Mouse (Mus musculus): ENCODE measurements around the gene Dpagt1. TPM values are rescaled to one million over a fixed set of nuclear protein-coding genes. Genes with fewer than 3 reads are reported as not detected.

Dpagt1 gene
- polyA plus RNA-seq, 1 experiment from 2014 or later, result 32.5 TPM

DNA sequence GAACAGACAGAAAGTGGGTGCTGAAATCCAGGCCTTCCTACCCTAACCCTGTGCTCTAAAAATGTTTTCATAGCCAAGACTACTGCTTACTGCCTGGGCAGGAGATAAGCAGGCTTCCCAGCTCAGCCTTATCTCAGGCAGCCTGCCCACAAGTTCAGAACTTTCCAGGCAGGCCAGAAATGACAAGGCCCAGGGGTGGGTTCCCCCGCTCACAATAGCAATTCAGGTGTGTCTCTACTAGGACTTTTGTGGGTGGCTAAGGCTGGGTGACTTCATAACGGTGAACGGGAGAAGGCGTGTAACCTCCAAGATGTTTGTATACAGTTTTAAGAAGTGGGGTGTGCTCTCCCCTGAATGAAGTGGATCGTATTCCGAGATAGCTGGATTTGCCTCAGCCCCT lies 17.5 kb downstream of the Dpagt1 start:
- peaks cover 5% of the 10 kb centered on the region for H3K4me1 ChIP-seq (ENCODE audit: control insufficient read depth, insufficient read depth, low read depth, low read length)
- peak overlapping the region; percentile 77 for H3K4me3 ChIP-seq (ENCODE audit: low read length)
- H3K27ac ChIP-seq (ENCODE audit: low read depth, low read length), result peak overlapping the region; percentile 99
- peak overlapping the region; percentile 80 for H3K9ac ChIP-seq (ENCODE audit: low read depth, low read length)
- 16% methylated on average over 6 of the region's 6 CpGs for WGBS
- H3K27me3 ChIP-seq (replicated peaks; ENCODE audit: control insufficient read depth, insufficient read depth, low read length), result no peaks in the 10 kb centered on the region
- H3K9me3 ChIP-seq (ENCODE audit: control insufficient read depth, low read length), result no peaks in the 10 kb centered on the region
- H3K4me2 ChIP-seq (ENCODE audit: low read length), result peak overlapping the region; percentile 55
- H3K36me3 ChIP-seq (ENCODE audit: control insufficient read depth, insufficient read depth, low read length), result peaks cover 12% of the 10 kb centered on the region
- ATAC-seq, result peak; percentile 4

DNA sequence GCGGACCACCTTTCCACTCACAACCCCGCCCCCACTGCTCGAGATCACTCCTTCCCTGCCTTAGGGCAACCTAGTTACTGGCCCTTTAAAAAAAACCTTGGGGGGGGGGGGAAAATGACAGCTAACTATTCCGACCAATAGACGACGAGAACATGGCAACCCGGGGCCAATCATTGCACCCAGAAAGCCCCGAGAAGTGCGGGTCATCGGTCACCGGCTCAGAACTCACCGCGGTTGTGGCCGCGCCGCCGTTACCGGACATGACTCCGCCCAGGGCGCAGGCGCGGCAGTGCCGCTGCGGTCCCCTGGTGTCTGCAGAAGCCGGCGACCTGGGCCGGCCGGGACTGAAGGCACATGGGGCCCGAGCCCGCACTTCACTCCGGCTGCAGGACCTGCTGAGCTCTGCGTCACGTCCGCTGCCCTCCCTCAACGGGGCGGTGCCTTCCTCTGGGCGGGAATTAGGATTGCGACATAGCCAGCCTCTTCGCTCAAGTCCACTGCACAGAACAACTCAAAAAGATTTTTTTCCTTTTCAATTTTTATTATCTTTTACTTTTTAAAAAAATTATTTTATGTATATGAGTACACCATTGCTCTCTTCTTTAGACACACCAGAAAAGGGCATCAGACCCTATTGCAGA lies 18.1 kb downstream of the Dpagt1 start, which contains the start of gene Hmbs:
TSS of gene Hmbs (minus strand) at position 448 of the 641 bp plus-strand sequence.
- H3K27ac ChIP-seq (ENCODE audit: low read depth, low read length), result peak within 1 kb of the TSS; percentile 99
- H3K36me3 ChIP-seq (ENCODE audit: control insufficient read depth, insufficient read depth, low read length), result peaks cover 18% of the 10 kb centered on the region
- peak within 1 kb of the TSS; percentile 55 for H3K4me2 ChIP-seq (ENCODE audit: low read length)
- H3K27me3 ChIP-seq (replicated peaks; ENCODE audit: control insufficient read depth, insufficient read depth, low read length), result no peaks in the 10 kb centered on the region
- peak; percentile 97 for ATAC-seq
- no peaks in the 10 kb centered on the region for H3K9me3 ChIP-seq (ENCODE audit: control insufficient read depth, low read length)
- H3K4me1 ChIP-seq (ENCODE audit: control insufficient read depth, insufficient read depth, low read depth, low read length), result peaks cover 5% of the 10 kb centered on the region
- H3K4me3 ChIP-seq (ENCODE audit: low read length), result peak within 1 kb of the TSS; percentile 77
- under 1% methylated on average over 39 of the region's 39 CpGs for WGBS
- H3K9ac ChIP-seq (ENCODE audit: low read depth, low read length), result peak within 1 kb of the TSS; percentile 80

DNA sequence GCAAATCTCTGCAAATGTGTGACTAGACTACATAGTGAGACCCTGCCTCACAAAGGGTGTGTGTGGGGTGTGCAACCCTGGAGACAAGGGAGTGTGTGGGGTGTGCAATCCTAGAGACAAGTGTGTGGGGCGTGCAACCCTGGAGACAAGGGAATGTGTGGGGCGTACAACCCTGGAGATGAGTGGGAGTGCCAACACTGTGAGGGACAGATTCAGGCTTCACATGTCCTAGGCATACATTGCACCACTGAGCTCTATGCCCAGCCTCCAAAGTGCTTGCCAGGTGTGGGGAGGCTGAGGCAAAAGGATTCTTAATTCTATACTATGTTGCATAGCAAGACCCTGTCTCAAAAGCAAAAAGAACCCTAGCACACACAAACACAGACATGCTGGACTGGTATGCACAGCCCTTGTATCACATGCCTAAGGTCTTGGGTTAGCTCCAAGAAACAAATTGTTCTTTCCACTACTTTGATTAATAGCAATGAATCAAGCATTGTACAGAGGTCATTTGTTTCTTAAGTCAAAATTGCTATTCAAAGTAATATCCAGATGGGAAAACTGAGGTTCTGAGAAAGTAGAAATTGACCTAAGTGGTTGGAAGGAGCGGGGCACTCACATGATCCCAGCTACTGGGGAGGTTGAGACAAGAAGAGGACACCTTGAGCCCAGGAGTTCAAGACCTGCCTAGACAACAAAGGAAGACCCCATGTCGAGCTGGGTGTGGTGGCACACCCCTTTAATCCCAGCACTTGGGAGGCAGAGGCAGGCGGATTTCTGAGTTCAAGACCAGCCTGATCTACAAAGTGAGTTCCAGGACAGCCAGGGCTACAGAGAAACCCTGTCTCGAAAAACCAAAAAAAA lies 20.0 kb downstream of the Dpagt1 start:
- H3K36me3 ChIP-seq (ENCODE audit: control insufficient read depth, insufficient read depth, low read length), result peaks cover 28% of the 10 kb centered on the region

DNA sequence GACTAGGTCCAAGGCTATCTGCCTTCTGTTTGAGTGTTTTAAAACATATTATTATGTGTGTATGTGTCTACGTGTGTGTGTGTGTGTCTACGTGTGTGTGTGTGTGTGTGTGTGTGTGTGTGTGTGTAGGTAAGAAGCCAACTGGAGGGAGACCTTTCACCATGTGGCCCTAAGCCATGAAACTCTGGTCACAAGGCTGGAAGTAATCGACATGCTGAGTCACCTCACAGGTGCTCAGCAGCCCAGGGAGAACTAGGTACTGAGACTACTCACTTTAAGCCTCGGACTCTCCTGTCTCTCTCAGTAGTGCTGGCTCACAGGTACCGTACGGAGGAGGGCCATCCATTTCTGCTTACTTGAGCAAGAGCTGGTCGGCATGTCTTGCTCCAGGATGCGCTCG lies 21.3 kb downstream of the Dpagt1 start:
- WGBS, result 94% methylated on average over 9 of the region's 9 CpGs

More for the DNA sequence above, 20.0 kb downstream of the Dpagt1 start:
- peaks cover 5% of the 10 kb centered on the region for H3K4me1 ChIP-seq (ENCODE audit: control insufficient read depth, insufficient read depth, low read depth, low read length)
- no peaks in the 10 kb centered on the region for H3K9me3 ChIP-seq (ENCODE audit: control insufficient read depth, low read length)
- no peak overlapping the region for H3K27ac ChIP-seq (ENCODE audit: low read depth, low read length)
- H3K9ac ChIP-seq (ENCODE audit: low read depth, low read length), result no peak overlapping the region
- ATAC-seq, result no peak
- no peaks in the 10 kb centered on the region for H3K27me3 ChIP-seq (replicated peaks; ENCODE audit: control insufficient read depth, insufficient read depth, low read length)
- H3K4me3 ChIP-seq (ENCODE audit: low read length), result no peak overlapping the region
- no peak overlapping the region for H3K4me2 ChIP-seq (ENCODE audit: low read length)
- 84% methylated on average over 6 of the region's 6 CpGs for WGBS

DNA sequence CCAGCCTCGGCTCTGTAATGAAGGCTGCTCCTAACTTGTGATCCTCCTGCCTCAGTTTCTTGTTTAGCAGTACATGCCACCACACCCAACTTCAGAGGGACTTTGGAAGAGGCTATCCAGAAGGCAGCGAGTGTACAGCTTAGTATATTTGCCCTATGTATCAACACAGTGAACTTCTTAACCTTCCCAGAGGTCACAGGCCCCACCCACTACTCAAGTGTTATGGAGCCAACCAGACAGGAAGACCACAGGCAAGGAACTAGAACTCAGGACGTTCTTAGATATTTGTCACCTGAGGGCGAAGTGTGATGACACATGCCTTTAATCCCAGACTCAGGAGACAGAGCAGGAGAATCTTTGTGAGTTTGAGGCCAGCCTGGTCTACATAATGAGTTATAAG lies 21.8 kb downstream of the Dpagt1 start:
- Histone ChIP-seq H3K4me1 (ENCODE audit: control insufficient read depth, insufficient read depth, low read depth, low read length) (peaks cover 5% of the 10 kb centered on the region), H3K4me2 (ENCODE audit: low read length) (no peak overlapping the region), H3K27me3 (replicated peaks; ENCODE audit: control insufficient read depth, insufficient read depth, low read length) (no peaks in the 10 kb centered on the region), H3K36me3 (ENCODE audit: control insufficient read depth, insufficient read depth, low read length) (peaks cover 44% of the 10 kb centered on the region), H3K9ac (ENCODE audit: low read depth, low read length) (no peak overlapping the region), H3K9me3 (ENCODE audit: control insufficient read depth, low read length) (no peaks in the 10 kb centered on the region), H3K4me3 (ENCODE audit: low read length) (no peak overlapping the region), H3K27ac (ENCODE audit: low read depth, low read length) (no peak overlapping the region)
- no peak for ATAC-seq
- 91% methylated on average over 4 of the region's 4 CpGs for WGBS

More for the DNA sequence above, 21.3 kb downstream of the Dpagt1 start:
- Histone ChIP-seq H3K4me3 (ENCODE audit: low read length) (no peak overlapping the region), H3K9me3 (ENCODE audit: control insufficient read depth, low read length) (no peaks in the 10 kb centered on the region), H3K27ac (ENCODE audit: low read depth, low read length) (no peak overlapping the region), H3K4me2 (ENCODE audit: low read length) (no peak overlapping the region), H3K36me3 (ENCODE audit: control insufficient read depth, insufficient read depth, low read length) (peaks cover 40% of the 10 kb centered on the region), H3K27me3 (replicated peaks; ENCODE audit: control insufficient read depth, insufficient read depth, low read length) (no peaks in the 10 kb centered on the region), H3K4me1 (ENCODE audit: control insufficient read depth, insufficient read depth, low read depth, low read length) (peaks cover 5% of the 10 kb centered on the region), H3K9ac (ENCODE audit: low read depth, low read length) (no peak overlapping the region)
- no peak for ATAC-seq

DNA sequence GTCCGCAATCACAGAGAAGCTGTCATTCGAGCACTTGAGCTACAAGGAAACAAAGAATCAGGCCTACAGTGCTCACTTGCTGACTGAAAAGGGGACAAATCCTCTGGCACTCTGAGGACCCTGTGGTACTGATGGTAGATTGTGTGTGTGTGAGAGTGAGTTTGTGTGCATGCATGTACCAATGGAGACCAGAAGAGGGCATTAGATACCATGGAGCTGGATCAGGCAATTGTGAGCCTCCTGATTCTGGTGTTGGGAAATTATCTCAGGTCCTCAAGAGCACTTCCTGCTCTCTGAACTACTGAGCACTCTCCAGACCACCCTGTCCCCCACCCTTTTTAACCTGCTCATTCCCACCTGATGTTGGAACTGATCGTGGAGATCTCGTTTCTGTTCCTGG lies 22.7 kb downstream of the Dpagt1 start:
- H3K36me3 ChIP-seq (ENCODE audit: control insufficient read depth, insufficient read depth, low read length), result peaks cover 48% of the 10 kb centered on the region
- no peak for ATAC-seq
- no peak overlapping the region for H3K9ac ChIP-seq (ENCODE audit: low read depth, low read length)
- no peaks in the 10 kb centered on the region for H3K9me3 ChIP-seq (ENCODE audit: control insufficient read depth, low read length)
- no peak overlapping the region for H3K27ac ChIP-seq (ENCODE audit: low read depth, low read length)
- WGBS, result 99% methylated on average over 4 of the region's 4 CpGs
- no peaks in the 10 kb centered on the region for H3K27me3 ChIP-seq (replicated peaks; ENCODE audit: control insufficient read depth, insufficient read depth, low read length)
- no peak overlapping the region for H3K4me2 ChIP-seq (ENCODE audit: low read length)
- H3K4me3 ChIP-seq (ENCODE audit: low read length), result no peak overlapping the region
- no peaks in the 10 kb centered on the region for H3K4me1 ChIP-seq (ENCODE audit: control insufficient read depth, insufficient read depth, low read depth, low read length)

DNA sequence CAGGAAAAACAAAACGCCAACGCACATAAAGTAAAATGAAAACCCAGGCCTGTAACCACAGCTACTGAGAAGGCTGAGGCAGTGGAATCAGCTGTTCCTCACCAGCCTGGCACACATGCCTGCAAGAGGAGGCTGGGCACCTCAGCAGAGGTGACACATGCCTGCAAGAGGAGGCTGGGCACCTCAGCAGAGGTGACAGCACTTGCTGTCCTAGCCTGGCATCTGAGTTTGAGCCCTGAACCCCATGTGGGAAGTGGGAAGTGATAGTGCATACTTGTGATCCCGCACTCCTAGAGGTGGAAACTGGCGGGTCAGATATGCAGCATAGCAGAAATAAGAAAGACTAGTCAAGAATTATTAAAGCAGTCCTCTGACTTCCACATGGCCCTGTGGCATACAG lies 25.6 kb downstream of the Dpagt1 start:
- ATAC-seq, result no peak
- no peaks in the 10 kb centered on the region for H3K4me1 ChIP-seq (ENCODE audit: control insufficient read depth, insufficient read depth, low read depth, low read length)

DNA sequence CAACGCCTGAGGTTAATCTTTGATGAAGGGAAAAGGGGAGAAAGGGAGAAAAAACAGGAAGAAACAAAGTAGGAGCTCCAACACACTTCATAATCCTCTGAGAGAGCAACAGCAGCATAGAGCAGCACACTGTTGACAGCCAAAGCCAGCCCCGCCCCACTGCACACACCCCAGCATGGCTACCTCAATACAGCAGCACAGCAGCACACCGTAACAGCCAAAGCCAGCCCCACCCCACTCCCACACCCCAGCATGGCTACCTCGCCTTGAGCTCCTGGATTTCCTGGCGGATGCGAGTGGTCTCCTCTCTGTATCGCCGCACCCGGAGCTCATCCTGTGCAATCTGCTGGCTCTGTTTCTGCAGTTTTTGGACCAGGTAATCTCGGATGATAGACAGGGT lies 26.5 kb downstream of the Dpagt1 start:
- Histone ChIP-seq H3K4me2 (ENCODE audit: low read length) (no peak overlapping the region), H3K9ac (ENCODE audit: low read depth, low read length) (no peak overlapping the region), H3K4me3 (ENCODE audit: low read length) (no peak overlapping the region), H3K4me1 (ENCODE audit: control insufficient read depth, insufficient read depth, low read depth, low read length) (no peaks in the 10 kb centered on the region), H3K9me3 (ENCODE audit: control insufficient read depth, low read length) (no peaks in the 10 kb centered on the region), H3K27me3 (replicated peaks; ENCODE audit: control insufficient read depth, insufficient read depth, low read length) (no peaks in the 10 kb centered on the region), H3K27ac (ENCODE audit: low read depth, low read length) (no peak overlapping the region), H3K36me3 (ENCODE audit: control insufficient read depth, insufficient read depth, low read length) (peaks cover 73% of the 10 kb centered on the region)
- no peak for ATAC-seq
- 94% methylated on average over 10 of the region's 10 CpGs for WGBS

More for the DNA sequence above, 25.6 kb downstream of the Dpagt1 start:
- H3K9ac ChIP-seq (ENCODE audit: low read depth, low read length), result no peak overlapping the region
- no peak overlapping the region for H3K27ac ChIP-seq (ENCODE audit: low read depth, low read length)
- H3K27me3 ChIP-seq (replicated peaks; ENCODE audit: control insufficient read depth, insufficient read depth, low read length), result no peaks in the 10 kb centered on the region
- no peaks in the 10 kb centered on the region for H3K9me3 ChIP-seq (ENCODE audit: control insufficient read depth, low read length)
- no peak overlapping the region for H3K4me3 ChIP-seq (ENCODE audit: low read length)
- 99% methylated on average over 4 of the region's 4 CpGs for WGBS
- no peak overlapping the region for H3K4me2 ChIP-seq (ENCODE audit: low read length)
- H3K36me3 ChIP-seq (ENCODE audit: control insufficient read depth, insufficient read depth, low read length), result peaks cover 74% of the 10 kb centered on the region

DNA sequence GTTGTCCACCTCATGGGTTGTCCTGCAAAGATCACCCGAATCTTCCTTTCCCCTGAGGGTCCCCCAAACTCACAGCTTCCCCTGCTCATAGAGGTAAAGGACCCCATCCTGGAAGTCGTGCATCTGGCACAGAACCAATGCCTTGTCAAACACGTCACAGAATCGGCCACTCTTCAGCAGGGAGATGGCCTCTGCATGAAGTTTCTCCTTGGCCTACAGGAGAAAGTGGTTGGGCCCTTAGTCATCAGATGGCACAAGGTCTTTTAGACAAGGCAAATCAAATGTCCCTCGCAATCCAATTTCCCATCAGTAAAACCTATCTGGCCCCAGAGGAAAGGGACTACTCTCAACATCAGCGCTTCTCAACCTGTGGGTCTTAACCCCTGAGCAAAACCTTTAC lies 27.3 kb downstream of the Dpagt1 start:
- Histone ChIP-seq H3K36me3 (ENCODE audit: control insufficient read depth, insufficient read depth, low read length) (peaks cover 72% of the 10 kb centered on the region), H3K27me3 (replicated peaks; ENCODE audit: control insufficient read depth, insufficient read depth, low read length) (no peaks in the 10 kb centered on the region), H3K9ac (ENCODE audit: low read depth, low read length) (no peak overlapping the region), H3K4me2 (ENCODE audit: low read length) (no peak overlapping the region), H3K4me3 (ENCODE audit: low read length) (no peak overlapping the region), H3K9me3 (ENCODE audit: control insufficient read depth, low read length) (no peaks in the 10 kb centered on the region), H3K27ac (ENCODE audit: low read depth, low read length) (no peak overlapping the region), H3K4me1 (ENCODE audit: control insufficient read depth, insufficient read depth, low read depth, low read length) (no peaks in the 10 kb centered on the region)
- ATAC-seq, result no peak
- 92% methylated on average over 6 of the region's 6 CpGs for WGBS
